Mouse (Mus musculus) bone marrow macrophage, adult 2 months (primary cell): ENCODE results near the gene Rbm26. TPM values are rescaled to one million over a fixed set of nuclear protein-coding genes. Genes with fewer than 3 reads are reported as not detected.

Source experiments
- H3K27ac ChIP-seq: 2 replicates; pipeline ENCODE4 v1.5.1; 2012; ENCODE audit warnings: low read depth, low read length; ENCODE audit not compliant: insufficient read depth
- H3K4me1 ChIP-seq: 2 replicates; pipeline ENCODE4 v1.6.1; 2012; ENCODE audit warnings: low read length; ENCODE audit not compliant: control insufficient read depth, insufficient read depth
- H3K4me3 ChIP-seq: 2 replicates; pipeline ENCODE4 v1.5.1; 2012; ENCODE audit warnings: mild to moderate bottlenecking, low read length, moderate library complexity; ENCODE audit not compliant: insufficient read depth
- CTCF ChIP-seq: IDR thresholded peaks from 2 replicates; pipeline ENCODE4 v1.5.1; 2012; ENCODE audit warnings: low read depth, mild to moderate bottlenecking, low read length, moderate library complexity
- POLR2A ChIP-seq: IDR thresholded peaks from 2 replicates; pipeline ENCODE4 v1.6.1; 2012; ENCODE audit warnings: mild to moderate bottlenecking, low read depth, low read length, borderline replicate concordance
- polyA plus RNA-seq: library from polyadenylated mRNA; stranded (reverse); fragments of >200 nt; gene quantifications from 2 replicates; pipeline ENCODE4 v1.2.4, GENCODE M21; 2012; ENCODE audit not compliant: missing spikeins, insufficient read depth, insufficient read length

The Rbm26 gene
- polyA plus RNA-seq, 1 experiment, result 43.2 TPM

- no peak overlapping the region for H3K27ac ChIP-seq
- H3K4me1 ChIP-seq, result no peaks in the 10 kb centered on the region
- no peak overlapping the region for H3K4me3 ChIP-seq
- TF ChIP-seq POLR2A, result no peak
- no peak for TF ChIP-seq CTCF
Measured at GRCm38 (mm10) chr14:105068060-105068459, 109.1 kb downstream of the Rbm26 start.

- TF ChIP-seq POLR2A (no peak), CTCF (no peak)
- H3K27ac ChIP-seq, result no peak overlapping the region
- no peak overlapping the region for H3K4me3 ChIP-seq
- H3K4me1 ChIP-seq, result no peaks in the 10 kb centered on the region
Measured at GRCm38 (mm10) chr14:105064243-105064642, 112.9 kb downstream of the Rbm26 start.

- H3K4me3 ChIP-seq, result no peak overlapping the region
- no peaks in the 10 kb centered on the region for H3K4me1 ChIP-seq
- H3K27ac ChIP-seq, result no peak overlapping the region
- TF ChIP-seq POLR2A (no peak), CTCF (no peak)
Measured at GRCm38 (mm10) chr14:105061230-105061629, 115.9 kb downstream of the Rbm26 start.

GRCm38 (mm10) chr14:105057934-105058333, 119.2 kb downstream of the Rbm26 start:
- H3K4me1 ChIP-seq, result 0 out of 2 replicates have a peak, but pooled peaks cover 2% of the 10 kb centered on the region
- TF ChIP-seq POLR2A (no peak), CTCF (no peak)
- H3K4me3 ChIP-seq, result no peak overlapping the region
- H3K27ac ChIP-seq, result no peak overlapping the region

Other genes with a start within 250 kb of the Rbm26 start
- 29.4 and 33.6 TPM in 2 replicates for gene Ndfip2, start 81.2 kb upstream of the Rbm26 start, polyA plus RNA-seq